Mouse (Mus musculus) megakaryocyte progenitor cell, adult 5-6 weeks (primary cell): ENCODE data around the gene Zfp82. TPM values are rescaled to one million over a fixed set of nuclear protein-coding genes. Genes with fewer than 3 reads are reported as not detected.
A peak's percentile ranks its signal among the peaks of the same experiment; 100 is the strongest.

Source experiments
- ATAC-seq: replicated peaks from 2 replicates; pipeline ENCODE4 v1.8.0; 2016; ENCODE audit warnings: mild to moderate bottlenecking, moderate TSS enrichment, inconsistent platforms; ENCODE audit not compliant: poor library complexity
- total RNA-seq, 2 experiments: library from RNA; stranded (forward) in 1 of 2; stranded (reverse) in 1 of 2; fragments of 157-497, 149-512 nt in 1 of 2; fragments of 200-1000 nt in 1 of 2; gene quantifications; 2 replicates each; pipeline versions ENCODE4 v1.2.3 to v1.2.4; 2015 to 2017

Zfp82 gene
- total RNA-seq, 2 experiments from 2014 or later, result 4.9 TPM

DNA sequence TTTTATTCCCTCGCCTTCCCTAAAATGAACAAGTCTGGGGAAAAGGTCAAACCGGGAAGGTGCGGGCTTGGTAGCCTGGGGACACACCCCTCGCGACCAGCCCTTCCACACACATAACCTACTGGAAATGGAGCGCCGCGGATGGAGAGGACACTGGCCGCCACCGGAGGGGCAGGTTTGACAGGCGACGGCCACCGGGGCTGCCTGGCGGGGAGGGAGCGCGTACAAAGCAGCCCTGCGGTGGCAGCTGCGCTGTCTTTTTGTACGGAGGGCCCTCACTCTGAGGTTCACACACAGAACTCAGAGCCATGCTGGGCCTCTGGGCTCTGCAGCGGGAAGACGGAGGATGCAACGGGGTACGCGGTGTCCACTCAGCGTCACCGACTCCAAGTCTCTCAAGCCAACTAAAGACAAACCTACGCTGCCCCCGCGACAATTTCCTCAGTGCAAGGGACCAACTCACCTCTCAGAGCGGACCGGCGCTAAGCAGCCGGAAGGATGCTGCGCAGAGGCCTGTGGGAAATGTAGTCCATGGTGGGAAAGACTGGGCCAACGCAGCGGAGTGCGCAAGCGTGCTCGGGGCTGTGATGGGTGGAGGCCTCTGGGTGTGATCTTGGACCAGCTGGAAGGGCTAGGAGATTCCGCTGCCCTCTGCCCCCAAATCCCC lies 21.7 kb downstream of the Zfp82 start, which contains the start of gene Zfp14:
Gene Zfp14, minus strand, starts transcription at position 499 of the 667 bp plus-strand sequence.
- peak; percentile 100 for ATAC-seq

- no peak for ATAC-seq
These were observed 24.6 kb downstream of the Zfp82 start for GRCm38 (mm10) chr7:30048126-30048525.

- 0 out of 2 replicates have a peak, but pooled peaks have one; percentile 9 for ATAC-seq
These were observed 28.3 kb downstream of the Zfp82 start for GRCm38 (mm10) chr7:30044354-30044753.

DNA sequence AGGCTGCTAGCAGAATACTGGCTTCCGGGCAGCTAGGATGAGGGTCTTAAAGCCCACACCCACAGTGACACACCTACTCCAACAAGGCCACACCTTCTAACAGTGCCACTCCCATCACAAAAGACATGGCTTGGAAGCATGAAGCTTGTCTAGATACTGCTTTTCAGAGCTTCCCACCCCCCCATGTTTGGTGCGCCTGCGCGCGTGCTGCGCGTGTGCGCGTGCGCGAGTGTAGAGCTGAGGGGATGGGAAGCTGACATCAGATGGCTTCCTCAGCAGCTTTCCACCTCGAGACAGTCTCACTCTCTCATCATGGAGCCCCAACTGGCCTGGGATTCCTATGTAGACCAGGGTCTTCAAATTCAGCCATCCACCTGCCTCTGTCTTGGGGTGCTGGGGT lies 38.4 kb downstream of the Zfp82 start:
- no peak for ATAC-seq

DNA sequence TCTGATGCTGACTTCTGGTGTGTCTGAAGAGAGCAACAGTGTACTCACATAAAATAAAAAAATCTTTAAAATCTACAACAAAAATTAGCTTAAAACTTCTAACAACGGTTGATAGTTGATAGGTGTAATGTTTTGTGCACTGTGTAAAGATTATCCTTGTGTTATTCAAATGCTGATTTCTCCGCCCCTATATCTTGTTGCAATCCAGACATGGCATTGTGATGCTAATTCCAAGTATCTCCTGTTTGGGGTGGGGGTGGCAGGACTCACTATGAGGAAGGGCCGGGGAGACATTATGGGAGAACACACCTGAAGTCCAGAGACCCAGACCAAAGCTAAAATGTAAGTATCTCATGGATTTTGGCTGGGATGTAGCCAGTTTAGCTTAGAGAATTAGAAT lies 41.3 kb downstream of the Zfp82 start:
- ATAC-seq, result no peak

DNA sequence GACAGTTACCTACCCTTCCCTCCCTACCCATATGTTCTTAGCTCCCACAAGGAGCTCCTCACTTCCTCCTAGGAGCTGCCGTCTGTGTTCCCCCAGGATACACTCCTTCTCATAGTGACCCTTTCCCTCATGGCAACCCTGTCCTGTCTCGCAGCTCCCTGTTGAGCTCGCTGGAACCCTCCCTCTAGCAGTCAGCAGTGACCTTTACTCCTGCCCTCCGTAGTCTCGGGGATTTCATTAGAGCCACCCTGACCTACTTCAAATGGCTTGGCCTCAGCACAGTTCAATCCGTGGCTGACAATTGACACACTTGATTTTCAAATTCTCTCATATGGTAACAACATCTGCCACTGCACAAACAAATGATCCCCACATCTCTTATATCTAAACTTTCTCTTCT lies 42.0 kb downstream of the Zfp82 start:
- ATAC-seq, result no peak

DNA sequence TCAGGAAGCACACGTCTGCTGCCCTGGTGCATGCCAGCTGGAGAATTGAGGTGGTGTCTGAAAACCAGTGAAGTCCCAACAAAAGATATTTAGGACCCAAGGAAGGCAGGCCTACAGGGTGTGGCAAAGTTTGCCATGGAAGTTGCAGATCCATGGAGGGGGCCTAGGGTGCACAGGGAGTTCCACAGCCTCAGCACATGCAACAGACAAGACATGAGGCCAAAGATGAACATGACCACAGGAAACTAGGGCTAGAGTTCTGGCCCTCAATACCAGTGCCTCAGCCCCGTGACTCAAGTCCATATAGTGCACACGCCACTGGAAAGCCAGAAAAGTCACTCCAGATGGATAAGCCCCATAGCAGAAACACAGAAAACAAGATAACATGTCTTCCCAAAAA lies 44.1 kb downstream of the Zfp82 start:
- ATAC-seq, result no peak

DNA sequence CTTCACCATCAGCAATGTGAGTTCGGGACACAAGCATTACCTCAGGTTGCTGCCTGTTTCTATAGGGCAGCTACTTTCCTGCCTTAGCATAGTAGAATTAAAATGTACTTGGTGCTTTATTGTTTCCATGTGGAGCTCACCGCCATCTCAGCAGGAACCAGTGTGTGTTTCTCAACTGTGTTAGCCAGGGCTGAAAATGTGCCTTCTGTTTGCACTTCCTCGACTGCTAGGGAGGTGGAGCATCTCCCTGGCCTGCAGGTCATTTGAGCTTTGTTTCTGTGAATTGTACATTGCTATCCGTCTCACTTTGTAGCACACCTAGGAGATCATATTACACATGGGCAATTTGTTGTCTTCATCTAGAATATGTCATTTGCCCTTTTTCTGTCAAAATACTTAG lies 45.4 kb downstream of the Zfp82 start:
- ATAC-seq, result no peak

DNA sequence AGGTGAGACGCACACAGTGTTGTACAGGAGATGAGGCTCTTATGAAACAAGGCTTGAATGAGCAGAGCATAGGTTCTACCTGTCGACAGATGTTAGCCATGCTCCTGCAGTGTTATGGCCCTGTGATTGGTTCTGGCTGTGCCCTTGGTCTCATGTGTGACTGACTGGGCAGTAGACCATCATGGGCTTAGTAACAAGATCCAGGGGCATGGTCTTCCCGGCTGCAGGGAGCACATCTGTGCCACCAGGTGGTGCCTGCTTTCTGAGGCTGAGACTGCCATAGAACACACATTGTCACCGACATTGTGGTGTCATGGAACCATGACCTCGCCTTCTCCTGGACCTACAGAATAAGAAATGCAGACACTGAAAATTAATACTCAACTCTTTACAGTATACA lies 47.3 kb downstream of the Zfp82 start:
- ATAC-seq, result peak; percentile 31; the same call in 1 of the 2 replicates

DNA sequence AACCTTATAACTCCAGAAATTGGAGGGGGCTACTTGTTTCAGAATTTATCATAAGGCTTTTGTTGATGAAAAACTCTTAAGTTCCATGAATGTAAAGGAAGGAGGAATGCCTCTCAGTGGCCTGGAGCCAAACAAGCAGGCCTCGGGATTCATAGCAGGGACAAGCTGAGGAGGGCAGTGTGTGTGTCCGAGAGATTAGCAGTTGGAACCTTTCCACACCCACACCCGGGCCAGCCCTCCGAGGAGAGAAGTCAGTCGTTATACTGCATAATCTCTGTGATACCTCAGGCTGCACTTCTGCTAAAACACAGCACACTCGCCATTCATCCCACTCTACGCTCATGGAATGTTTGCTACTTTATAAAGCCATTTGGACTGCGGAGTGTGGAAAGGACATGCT lies 48.9 kb downstream of the Zfp82 start:
- ATAC-seq, result peak; percentile 52

- ATAC-seq, result no peak
These were observed 49.4 kb downstream of the Zfp82 start for GRCm38 (mm10) chr7:30023324-30023723.

GRCm38 (mm10) chr7:30019543-30019942 lies 53.2 kb downstream of the Zfp82 start:
- no peak for ATAC-seq

- no peak for ATAC-seq
These were observed 55.5 kb downstream of the Zfp82 start for GRCm38 (mm10) chr7:30017226-30017625.

DNA sequence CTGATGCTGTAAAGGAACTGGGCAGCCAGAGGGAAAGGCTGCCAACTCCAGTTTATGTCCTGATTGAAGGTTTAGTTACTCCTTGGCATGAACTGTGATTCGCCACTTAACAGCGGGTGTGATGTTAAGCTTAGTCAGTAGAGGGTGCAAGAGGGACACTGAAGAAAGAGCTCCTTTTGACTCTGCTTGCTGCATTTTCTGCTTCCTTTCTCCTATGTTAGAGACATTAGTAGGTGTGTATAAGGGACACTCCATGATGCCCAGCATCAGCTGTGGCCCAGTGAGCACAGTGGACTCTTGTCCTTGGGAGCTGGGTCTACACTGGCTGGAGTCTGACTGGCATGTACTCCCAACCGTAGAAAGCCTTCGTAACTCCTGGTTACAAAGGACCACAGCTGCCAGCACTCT lies 59.7 kb downstream of the Zfp82 start:
- ATAC-seq, result peak; percentile 77

DNA sequence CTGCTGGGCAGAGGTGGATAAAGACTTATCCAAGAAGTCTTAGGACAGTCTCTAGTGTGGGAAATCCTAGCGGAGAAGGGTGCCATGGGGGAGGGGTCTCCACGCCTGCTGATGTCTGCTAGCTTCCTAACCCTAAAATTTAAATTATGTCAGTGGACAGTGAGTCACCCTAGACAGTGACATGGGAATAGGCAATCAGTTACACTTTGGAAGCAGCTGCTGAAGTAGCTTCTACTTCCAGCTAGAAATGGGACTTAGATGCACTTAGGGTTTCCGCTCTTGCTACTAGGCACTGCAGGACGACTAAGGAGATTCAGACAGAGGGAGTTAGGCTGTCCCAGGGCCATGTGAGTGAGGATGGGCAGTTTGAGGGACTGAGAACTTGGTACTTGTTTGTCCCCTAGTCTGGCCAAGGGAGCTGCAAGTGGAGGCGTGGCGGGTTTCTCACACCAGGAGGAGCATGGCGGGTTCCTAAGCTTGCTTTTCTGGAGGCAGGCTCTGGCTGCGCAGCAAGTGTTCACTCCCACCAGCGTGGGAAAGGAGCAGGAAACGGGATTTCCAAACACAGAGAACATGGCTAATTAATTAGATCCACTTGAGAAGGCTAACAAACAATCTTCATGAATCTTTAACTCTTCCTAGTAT lies 62.0 kb downstream of the Zfp82 start:
- ATAC-seq, result no peak

DNA sequence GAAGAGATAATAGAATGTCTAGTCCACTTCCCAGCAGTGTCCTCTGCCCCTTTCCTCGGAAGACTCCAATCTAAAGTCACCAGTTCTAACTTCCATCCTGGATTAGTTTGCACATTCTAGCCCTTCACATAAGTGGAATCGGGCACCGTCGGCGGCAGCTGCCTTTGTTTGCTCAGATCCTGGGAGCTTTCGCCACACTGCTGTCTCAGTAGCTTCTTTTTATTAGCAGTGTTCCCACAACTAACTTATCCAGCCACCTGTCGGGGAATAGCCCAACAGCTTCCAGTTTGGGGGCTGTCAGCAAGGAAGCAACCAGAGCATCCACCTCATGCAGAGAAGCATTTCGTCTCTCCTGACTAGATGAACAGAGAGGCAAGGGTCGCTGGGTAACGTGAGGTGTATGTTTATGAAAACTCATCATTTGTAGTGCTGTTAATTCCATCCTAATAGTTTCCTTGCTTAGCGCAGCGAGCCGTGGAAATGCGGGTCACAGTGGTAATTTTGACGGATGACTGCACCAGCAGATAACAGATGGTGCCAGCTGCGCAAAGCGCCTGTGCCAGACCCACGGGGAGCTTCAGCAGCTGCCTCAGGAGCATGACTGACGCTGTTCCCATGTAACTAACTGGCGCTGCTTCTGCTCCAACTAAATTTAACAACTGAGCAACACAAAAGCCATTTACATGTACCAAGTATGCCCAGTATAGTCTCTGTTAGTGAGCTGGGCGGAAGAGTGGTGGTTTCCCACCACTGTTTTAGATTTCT lies 63.2 kb downstream of the Zfp82 start:
- ATAC-seq, result no peak

GRCm38 (mm10) chr7:30008020-30008690 lies 64.5 kb downstream of the Zfp82 start:
- peak; percentile 83 for ATAC-seq

DNA sequence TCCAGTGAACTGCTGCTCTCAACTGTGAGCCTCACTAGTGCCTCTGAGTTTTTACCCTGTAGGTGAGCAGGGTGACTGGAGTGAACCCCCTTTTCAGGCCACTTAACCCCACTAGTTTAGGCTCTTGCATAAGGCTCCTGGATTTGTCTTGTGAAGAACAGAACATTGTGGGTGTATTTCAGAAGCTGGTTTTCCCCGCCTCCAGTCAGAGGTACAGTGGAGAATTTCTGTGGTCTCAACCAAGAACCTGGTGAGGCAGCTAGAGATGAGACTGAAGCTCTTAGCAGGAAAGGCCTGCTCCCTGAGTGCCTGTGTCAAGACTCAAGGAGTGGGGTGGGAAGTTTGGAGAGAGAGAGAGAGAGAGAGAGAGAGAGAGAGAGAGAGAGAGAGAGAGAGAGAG lies 65.1 kb downstream of the Zfp82 start:
- ATAC-seq, result no peak
